Mouse (Mus musculus): ENCODE measurements at regions not wholly inside any gene's neighbourhood (a gene's known extent, or its start where the extent isn't known, plus 50 kb on each side); places are given as distances from the start of the nearest gene placed in this dataset.

DNA sequence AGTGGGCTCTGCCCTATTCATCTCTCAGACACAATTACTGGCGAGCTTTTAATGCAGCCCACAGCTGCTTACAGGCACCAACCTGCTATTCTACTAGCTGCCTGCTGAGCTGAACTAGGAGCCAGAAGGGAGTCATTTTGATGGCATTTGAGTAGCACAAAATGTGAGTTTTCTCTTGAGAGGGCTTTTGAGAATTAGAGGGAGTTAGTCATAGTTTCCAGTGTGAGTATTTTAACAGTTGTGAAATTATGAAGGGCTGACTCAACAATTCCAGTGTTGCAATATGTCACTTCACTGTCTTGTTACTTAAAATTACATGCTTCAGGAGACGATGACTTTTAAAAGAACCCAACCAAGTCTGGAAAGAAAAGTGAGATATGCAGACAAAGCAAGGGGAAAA lies 54.4 kb upstream of the Ly86 start:
- DNase-seq (ENCODE audit: low spot score), result peak; percentile 76

DNA sequence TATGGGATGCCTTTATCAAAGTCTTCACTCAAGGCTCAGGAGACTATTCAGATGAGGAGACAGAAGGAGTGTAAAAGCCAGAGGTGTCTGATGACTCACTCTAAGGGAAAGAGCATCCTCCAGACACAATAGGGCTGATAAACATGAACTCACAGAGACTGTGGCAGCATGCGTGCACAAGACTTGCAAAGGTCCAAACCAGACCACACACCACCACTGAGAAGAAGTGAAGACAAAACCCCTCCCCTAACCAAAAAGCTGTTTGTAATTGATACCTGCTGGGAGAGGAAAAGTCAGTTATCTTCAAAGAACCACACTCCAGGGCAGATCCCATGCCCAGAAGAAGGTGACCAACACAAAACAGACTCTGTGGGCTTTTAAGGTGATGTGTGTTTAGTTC lies 56.0 kb upstream of the Ly86 start:
- no peak for DNase-seq (ENCODE audit: low spot score)

DNA sequence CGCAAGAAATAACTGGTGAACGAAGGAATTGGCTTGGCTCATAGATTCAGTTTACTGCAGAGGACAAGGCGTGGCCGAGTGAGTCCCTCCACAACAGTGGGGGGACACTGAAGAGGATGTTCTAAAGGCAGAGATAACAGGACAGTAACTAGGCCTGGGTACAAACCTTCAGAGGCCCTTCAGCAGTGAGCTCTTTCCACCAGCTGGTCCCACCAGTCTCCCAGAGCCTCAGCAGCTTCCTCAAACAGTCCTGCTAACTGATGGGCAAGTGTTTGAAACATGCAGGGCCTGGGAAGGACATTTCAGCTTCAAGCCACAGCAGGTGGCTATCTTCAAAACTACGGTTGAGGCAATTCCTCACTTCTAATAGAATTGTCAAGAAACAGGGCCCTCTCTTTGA lies 62.5 kb upstream of the Ly86 start:
- no peak for DNase-seq (ENCODE audit: low spot score)

DNA sequence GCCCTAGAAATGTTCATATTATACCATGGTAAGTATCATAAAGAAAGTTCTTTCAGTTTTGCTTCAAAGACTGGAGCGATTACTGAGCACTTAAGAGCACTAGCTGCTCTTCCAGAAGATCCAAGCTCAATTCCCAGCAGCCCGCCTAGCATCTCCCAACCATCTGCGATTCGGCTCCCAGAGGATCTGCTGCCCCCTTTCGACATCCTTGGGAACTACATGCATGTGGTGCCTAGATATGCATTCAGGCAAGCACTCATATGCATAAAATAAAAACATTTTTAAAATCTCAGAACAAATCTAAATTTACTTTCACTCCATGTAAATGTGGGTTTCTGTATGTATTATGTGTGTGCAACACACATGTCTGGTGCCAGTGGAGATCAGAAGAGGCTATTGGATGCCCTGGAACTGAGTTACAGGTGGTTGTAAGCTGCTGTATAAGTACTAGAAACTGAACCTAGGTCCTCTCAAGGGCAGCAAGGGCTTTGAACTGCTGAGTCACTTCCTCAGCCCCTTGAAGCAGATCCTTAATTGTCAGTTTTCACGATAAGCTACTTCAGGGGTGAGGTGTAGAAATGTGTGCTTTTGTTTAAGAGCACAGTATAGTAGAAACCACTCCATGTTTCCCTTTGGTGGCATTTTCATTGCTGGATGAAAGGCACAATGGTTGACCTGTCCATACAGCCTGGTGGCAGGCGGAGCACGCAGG lies 65.8 kb upstream of the Ly86 start:
- no peak for DNase-seq (ENCODE audit: low spot score)

DNA sequence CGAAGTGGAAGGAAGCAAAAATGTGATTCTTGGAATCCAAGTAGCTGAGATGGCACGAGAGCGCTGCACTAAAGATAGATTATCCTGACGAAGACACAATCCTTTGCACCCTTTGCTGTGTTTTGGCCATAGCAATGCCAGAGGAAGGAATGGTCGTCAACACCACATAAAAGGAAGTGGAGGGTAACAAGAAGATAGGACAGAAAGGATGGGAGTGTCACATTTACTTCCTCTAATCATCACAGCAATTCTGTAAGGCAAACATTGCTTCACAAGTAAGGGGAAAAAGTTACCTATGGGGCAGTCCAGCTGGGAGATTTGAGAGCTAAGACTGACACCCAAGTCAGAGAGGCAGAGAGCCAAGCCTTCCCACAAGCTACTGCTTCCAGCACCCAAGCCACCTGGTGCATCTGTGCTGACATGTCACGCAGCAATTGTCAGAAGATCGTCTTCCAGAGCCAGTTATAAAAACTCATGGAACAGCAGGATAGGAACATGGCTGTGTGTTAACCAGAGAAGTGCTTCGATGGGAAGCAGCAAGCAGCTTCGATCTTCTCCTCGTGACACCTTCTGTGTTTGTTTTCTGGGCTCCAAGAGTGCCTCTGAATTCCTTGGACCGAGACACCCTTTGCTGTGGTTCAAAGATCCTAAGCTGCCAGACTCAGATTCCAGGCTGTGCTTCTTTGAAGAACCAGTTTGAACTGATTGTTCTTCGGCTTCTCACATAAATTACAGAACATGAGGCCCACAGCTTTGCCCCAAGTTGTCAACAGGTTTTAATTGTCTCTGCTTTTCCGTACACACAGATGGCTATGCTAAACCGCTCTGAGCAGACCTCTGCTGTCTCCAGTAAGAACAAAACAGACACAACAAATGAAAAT lies 95.2 kb upstream of the Ly86 start:
- DNase-seq (ENCODE audit: low spot score), result no peak

DNA sequence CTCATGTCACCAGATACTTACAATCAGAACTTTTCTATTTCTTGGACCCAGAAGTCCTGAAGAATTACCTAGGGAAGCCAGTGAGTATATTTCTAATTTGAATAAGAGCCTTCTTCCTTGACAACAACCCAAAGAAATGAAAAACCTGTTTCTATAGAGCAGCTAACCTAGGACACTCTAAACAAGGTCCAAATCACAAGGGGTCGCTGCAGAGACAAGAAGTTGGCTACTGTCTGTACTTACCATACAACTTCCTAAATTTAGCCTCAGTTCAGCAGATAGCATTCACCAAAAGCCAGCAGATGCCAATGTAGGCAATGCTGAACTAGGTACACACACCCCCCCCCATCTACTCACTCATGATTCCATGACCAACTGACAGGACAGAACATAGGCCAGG lies 96.3 kb upstream of the Ly86 start:
- DNase-seq (ENCODE audit: low spot score), result no peak

DNA sequence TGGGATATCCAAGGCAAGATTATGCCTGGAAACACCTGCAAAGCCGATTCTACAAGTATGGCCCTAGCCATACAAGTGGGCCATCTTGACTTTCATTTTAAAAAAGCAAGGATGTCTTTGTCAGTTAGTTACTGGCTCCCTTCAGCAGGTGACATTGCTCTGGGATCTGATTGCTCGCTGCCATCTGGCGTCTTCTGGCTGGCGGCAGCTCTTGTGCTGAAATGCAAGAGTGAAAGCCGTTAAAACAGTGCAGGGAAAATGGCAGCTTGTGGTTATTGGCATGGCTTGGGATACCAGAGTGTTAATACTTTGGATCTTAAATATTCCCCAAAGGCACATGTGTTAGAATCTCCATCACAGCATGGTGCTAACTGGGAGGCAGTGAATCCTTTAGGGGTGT lies 105.0 kb upstream of the Ly86 start:
- no peak for DNase-seq (ENCODE audit: low spot score)

DNA sequence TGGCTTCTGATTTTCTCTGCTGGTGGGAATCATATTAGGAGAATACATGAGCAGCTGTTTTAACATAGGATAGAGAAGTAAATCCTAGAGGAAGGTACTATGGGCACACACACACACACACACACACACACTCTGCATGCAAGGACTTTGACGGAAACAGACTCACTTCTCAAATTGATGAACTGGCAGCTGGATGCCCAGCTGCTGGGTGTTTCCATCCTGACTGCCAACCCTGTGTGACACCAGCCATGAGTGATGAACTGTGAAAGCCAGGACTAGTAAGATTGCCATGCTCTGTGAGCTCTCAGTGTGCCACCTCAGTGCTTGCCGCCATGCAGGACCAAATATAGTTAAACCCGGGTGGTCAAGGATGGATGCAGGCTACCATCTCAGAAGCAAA lies 107.7 kb upstream of the Ly86 start:
- no peak for DNase-seq (ENCODE audit: low spot score)

DNA sequence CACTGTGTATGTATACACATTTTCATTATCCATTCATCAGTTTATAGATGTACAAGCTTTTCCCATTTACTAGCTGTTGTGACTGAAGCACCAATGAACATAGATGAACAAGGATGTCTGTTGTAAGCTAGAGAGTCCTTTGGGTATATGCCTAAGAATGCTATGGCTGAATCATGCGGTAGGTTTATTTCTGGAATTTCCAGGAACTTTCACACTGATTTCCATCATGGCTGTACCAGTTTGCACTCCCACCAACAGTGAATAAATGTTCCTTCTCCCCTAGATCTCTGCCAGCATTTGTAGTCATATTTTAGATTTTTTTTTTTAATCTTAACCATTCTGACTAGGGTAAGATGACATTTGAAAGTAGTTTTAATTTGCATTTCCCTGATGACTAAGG lies 119.2 kb upstream of the Ly86 start:
- no peak for DNase-seq (ENCODE audit: low spot score)

DNA sequence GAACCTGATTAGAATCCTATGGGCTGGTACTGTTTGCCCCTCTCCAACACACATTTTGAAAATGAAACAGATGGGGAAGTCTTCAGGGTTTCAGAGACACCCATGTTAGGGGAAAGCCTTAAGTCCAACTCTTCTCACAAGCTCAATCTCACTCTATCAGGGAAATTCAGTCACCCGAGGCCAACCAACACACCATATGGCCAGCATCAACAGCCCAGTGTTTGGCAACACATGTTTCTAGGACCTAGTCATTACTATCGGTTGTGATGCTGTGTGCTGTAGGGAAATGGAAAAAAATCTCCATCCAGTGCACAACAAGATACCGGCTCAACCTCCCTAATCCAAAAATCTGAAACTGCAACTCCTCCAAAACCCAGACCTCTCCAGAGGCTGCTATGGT lies 124.6 kb upstream of the Ly86 start:
- no peak for DNase-seq (ENCODE audit: low spot score)

DNA sequence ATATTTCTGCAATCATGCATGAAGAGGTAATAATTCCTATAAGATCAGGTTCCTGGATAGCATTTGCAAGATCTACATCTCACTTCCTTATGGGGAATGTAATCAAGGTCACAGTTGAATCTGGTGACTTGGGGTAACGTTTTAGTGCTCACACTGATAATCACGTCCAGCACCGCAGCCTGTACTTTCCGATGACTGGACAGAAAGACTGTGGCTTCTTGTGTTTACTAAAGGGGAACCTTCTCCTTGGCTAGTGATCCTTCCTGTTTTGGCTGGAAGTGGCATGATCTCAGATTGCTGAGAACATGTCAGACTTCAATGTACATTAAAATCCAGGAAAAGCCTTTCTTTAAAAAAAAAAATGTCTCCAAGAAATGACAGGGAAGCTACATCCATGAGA lies 126.4 kb upstream of the Ly86 start:
- DNase-seq (ENCODE audit: low spot score), result peak; percentile 11

DNA sequence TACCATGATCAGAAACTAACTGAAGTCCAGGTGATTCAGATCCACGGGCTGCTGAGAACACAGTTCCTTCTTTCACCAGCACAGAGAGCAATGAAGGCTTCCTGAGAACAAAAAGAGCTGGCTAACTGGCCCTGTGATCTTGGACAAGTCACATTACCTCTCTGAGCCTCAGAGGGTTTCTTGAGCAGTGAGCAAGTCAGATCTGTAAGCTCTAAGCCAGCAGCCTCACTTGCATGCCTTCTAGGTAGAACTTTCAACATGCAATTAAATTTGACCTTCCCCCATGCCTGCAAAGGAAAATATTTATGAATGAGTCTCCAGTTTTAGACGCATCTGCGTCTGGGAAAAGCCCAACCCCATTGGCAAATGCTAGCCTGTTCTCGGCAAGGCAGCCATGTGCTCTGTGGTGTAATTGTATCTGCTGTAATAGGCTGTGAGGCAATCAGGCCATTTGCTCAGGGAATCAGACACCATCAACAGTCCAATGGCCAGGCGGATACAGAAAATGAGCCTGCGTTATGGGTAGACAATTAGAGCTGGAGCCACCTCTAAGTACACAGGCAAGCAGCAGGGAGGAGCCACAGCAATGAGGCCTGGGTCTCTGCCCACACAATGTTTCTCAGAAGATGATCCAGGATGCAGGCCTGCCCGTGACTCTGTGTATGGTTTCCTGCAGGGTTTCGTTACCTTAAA lies 130.3 kb upstream of the Ly86 start:
- DNase-seq (ENCODE audit: low spot score), result peak; percentile 7

DNA sequence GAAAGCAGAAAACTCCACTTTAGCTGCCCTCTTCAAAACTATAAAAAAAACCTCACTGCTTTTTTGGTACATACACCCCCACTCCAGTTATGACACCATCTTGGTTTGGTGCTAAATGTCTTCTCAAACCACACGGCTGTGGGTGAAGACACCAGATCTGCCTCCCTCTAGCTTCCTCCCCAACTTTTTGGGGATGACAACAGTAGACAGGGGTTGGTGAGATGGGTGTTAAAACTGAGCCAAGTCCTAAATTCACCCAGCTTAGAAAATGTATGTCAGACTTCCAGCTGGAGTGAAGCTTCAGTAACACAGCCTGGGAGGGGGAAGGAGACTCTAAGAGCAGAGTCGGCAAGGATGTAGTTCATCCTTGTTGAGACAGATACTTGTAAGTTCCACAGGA lies 147.1 kb upstream of the F13a1 start:
- DNase-seq (ENCODE audit: low spot score), result no peak

DNA sequence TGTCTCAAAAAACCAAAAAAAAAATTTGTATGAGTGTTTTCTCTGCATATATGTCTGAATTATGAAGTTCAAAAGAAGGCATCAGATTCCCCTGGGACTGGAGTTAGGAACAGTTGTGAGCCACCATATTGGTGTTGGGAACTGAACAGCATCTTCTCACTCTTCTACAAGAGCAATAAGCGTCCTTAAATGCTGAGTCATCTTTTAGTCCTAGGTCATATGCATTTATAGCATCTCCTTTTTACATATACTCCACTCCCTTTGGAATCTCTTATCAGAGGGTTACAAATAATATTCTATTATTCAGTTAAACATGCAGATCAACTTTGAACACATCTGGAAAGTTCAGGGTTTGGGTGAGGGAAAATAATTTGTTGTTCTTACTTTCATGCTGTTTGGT lies 145.8 kb upstream of the F13a1 start:
- no peak for DNase-seq (ENCODE audit: low spot score)

DNA sequence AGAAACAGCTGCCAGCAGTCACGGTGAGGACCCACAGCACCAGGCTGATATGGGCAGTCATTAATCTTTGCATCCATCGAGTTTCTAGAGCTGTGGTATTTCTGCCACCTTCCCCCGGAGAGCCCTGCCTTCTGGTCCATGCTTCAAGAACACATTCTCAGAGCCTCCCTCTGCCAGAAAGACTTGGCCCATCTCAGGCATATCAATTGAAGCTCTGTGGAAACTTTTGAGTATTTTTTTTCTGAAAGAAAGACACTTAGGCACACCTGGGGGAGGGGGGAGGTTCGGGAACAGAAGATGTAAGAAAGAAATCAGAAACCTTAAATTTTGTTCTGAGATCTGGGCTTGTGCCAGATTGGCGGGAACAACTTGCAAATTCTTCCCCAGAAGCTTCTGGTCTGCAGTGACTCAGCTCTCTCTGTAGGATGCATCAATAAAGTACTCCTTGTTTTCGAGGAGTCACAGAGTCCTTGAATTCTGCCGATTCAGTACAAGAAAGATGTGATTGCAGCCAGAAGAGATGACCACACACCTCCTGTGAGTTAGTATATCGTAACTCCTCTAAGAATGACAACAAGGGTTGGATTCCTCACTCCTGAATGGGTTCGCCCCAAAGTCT lies 131.2 kb upstream of the F13a1 start:
- DNase-seq (ENCODE audit: low spot score), result no peak

DNA sequence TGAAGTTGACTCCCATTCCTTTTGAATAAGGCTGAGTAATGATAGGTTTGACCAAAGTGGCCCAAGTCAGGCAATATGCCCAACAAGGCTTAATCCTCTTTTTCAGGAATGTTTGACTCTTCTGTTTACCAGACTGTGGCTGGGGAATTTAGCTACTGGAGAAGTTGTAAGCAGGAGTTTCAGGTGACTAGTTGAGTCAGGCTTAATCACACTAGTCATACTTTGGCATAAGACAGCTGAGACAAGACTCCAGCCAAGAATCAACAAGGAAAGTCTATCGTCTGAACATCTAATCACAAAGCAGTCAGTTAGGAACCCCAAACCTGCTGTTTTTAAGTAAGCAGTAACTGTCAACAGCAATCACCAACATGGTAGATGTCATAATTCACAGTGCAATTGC lies 126.5 kb upstream of the F13a1 start:
- no peak for DNase-seq (ENCODE audit: low spot score)

DNA sequence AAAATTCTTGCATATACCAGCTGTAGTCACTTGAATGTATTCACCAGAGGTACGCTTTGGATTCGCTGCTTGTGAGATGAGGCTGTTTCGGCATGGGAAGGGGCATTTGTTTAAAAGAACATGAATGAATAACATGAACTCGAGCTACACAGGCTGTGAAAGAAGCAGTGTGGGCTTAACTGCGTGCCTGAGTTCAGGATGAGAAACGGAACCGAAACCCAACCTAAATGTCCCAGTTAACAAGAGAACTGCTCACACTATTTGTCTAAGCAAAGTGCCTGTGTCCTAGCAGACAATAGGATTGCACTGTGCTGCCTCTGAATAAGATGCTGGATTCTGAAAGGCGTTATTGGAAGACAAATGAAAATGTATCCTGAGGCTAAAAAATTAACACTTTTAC lies 126.0 kb upstream of the F13a1 start:
- DNase-seq (ENCODE audit: low spot score), result no peak

DNA sequence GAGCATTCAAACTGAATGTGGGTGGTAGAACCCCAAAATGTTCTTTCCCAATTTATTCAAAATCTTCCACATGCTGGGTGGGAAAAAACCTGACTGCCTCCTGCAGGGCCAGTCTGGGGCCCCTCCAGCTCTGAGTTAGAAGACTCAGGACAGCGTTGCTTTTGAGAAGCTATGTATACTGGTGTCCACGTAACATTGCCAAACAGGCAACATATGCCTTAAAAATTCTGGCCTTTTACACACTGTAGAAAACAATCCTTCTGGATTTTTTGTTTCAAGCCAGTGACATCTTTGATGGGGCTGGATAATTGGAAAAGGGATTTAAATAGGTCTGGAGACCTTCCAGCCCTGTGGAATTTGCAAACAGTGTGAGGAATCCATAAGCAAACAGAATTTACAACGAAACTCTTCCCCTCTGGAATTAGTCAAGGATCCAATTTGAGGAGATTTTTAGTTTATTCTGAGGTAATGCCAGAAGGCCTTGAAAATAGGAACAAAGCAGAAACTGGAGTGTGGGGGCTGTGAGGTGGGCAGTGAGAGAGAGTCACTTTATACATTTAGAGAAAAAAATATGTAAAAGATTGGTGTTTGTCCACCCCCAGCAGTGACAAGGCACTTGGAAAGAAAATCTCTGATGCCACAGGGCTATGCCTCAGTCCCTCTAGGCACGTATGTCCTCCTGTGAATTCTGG lies 108.9 kb upstream of the F13a1 start:
- no peak for DNase-seq (ENCODE audit: low spot score)

DNA sequence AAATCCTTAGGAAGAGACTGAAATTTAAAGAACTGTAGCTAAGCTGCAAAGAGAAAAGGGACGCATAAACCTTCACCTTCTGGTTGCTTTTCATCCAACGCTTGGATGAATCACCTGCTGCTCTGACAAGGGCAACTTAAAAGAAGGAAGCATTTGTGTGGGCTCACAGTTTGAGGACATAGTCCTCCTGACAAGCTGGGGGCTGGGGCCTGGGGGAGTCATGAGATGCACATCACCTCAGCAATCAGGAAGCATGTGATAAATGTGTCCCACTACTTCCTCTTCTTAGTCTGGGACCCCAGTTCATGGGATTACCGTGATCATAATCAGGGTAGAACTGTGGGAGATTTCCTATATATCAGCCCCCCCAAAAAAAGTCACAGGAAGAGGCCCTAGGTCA lies 107.8 kb upstream of the F13a1 start:
- DNase-seq (ENCODE audit: low spot score), result no peak

DNA sequence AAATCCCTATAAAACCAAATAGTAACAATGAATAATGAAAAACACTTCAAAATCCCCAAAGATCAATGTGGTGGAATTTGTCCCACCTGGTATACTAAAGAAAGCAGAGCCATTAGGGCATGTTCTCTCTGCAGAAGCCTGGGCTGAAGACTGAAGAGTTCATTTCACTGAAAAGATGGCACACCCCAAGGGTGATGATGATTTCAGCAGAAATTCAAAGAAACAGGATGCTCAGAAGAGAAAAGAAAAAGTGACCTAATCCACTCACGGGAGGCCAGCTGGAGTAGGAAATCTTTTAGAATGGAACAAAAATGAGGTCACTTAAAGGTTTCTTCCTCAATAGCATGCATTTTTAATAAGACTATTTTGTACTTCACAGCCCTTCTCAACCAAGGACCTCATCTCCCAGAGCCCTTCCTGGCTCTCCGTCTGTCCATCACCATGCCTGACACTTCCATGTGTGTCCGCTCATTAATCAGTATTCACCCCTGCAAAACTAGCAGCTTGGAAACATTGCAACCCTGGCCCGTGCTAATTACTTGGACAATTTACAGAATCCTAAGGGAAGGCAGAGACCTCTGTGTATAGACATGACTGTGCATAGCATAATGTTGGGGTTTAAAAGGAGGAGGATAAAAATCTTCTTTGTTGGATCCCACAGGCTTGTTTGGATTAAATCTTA lies 101.9 kb upstream of the F13a1 start:
- DNase-seq (ENCODE audit: low spot score), result no peak

DNA sequence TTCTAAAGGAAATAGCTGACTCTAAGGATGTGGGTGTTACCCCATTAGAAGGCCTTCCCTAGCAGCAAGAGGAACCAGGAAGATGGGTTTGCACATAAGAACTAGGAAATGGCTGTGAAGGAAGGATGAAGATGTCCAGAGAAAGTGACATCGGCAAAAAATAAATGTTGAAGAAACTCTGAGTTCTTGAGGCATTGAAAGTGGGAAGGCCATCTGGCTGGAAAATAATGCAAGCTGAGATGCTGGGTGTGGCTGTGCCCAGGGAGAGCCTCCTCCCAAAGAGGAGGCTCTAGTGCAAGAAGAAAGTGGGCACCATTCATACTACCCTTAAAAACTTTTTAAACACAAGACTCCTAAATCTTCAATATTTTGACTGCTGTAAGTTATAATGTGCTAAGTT lies 99.9 kb upstream of the F13a1 start:
- no peak for DNase-seq (ENCODE audit: low spot score)
